Mouse (Mus musculus): ENCODE data around the gene Xntrpc. TPM values are rescaled to one million over a fixed set of nuclear protein-coding genes. Genes with fewer than 3 reads are reported as not detected.

Gene Xntrpc
- total RNA-seq, 2 experiments from 2014 or later: 1.2 TPM

DNA sequence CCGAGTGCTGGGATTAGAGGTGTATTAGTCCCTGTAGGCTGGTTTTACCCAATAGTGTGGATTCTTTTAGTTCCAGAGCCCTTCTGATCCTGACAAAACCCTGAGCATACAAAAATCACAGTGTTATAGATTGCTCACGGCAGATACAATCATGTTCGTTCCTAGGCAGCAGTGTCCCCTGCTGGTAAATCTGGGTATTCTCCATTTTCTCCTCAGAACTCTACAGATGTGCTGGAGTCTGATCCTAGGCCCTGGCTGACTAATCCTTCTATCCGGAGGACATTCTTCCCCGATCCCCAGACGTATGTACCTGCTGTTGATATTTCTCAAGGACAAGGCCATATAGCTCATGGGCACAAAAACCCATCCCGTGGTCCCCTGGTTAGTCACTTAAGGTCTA is 13.0 kb downstream of the Xntrpc start:
- intact Hi-C loops (cut with DNase I): loop anchor here (5.0 kb wide), 2 partner anchors 81 to 426 kb away; no protein-coding TSS in a partner anchor
- DNase-seq (ENCODE audit: low spot score in 2 of 2): peak in 1 of 2 experiments; percentile 30

DNA sequence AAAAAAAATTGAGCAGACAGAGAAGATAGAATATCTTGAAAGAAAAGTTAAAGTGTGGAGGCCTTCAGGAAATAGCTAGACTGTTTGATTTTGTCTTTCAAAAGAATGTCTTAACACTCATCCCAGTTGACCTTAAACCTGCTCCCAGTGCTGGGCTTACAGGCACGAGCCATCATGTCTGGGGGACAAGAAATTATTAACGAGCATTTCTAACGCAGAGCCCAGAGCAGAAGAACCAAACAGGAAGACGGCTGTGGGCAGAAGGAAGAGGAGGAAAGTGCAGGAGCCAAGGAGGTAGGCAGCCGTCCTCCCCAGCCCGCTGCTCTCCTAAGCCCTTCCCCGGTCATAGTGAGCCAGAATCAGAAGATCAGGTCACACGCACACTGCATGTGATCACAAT is 14.8 kb downstream of the Xntrpc start:
- intact Hi-C loops (cut with DNase I): loop anchor here (5.0 kb wide), 1 partner anchor 163 kb away; no protein-coding TSS in a partner anchor
- DNase-seq (ENCODE audit: low spot score in 2 of 2): no peak

DNA sequence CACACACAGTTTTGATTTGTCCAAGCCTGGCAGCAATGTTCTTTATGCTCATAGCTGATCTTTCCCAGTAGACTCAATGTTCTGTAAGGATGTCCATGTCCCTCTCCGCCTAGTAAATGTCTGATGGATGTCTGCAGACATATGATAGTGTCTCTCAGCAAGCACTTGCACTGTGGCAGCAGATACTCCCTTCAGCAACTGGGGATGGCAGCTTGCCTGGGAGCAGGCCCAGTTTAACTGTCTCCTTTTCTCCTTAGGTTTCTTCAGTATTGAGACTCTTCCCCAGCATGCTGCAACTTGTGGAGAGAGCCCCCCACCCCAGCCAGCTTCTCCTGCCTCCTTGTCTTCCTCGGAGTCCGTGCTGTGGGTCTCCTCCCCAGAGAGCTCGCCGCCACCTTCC is 16.3 kb downstream of the Xntrpc start:
- intact Hi-C loops (cut with DNase I): loop anchor here (5.0 kb wide), 1 partner anchor 164 kb away; no protein-coding TSS in a partner anchor
- DNase-seq (ENCODE audit: low spot score in 2 of 2): no peak

DNA sequence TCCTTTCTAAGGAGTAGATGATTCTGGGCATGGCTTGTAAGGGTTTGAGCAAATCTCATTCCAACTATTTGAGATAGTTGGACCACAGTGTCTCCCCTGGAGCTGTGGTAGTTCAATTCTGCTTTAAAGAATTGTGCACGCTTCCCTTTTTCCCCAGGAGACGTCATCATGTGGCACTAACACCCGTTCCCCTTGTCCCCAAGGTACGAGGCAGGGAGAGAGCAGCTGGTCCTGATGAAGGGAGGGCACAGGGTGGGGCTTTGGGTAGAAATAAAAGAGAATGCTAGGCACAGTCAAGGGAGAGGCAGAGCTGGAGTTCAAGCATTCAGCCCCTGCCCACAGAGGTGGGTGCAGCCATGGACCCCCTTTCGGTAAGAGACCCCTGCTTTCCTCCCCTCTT is 17.3 kb downstream of the Xntrpc start, which contains the start of gene Trpc2:
TSS of gene Trpc2 (plus strand) at position 301 of the 400 bp plus-strand sequence.
- DNase-seq (ENCODE audit: low spot score in 2 of 2): no peak
- intact Hi-C loops (cut with DNase I): loop anchor here (5.0 kb wide), 1 partner anchor 166 kb away; no protein-coding TSS in a partner anchor

DNA sequence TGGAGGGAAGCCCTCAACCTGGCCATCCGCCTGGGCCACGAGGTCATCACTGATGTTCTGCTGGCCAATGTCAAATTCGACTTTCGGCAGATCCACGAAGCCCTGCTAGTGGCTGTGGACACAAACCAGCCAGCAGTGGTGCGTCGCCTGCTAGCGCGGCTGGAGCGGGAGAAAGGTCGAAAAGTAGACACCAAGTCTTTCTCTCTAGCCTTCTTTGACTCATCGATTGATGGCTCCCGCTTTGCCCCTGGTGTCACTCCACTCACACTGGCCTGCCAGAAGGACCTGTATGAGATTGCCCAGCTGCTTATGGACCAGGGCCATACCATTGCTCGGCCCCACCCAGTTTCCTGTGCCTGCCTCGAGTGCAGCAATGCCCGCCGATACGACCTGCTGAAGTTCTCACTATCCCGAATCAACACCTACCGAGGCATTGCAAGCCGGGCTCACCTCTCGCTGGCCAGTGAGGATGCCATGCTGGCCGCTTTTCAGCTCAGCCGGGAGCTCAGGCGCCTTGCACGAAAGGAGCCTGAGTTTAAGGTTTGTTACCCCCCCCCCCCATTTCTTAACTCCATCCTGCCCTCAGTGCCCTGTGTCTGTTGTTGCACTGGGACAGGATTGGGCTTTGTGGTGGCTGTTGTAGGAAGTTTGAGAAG is 18.7 kb downstream of the Xntrpc start:
- DNase-seq (ENCODE audit: low spot score in 2 of 2): no peak
- intact Hi-C loops (cut with DNase I): loop anchor here (5.0 kb wide), 1 partner anchor 167 kb away; no protein-coding TSS in a partner anchor

DNA sequence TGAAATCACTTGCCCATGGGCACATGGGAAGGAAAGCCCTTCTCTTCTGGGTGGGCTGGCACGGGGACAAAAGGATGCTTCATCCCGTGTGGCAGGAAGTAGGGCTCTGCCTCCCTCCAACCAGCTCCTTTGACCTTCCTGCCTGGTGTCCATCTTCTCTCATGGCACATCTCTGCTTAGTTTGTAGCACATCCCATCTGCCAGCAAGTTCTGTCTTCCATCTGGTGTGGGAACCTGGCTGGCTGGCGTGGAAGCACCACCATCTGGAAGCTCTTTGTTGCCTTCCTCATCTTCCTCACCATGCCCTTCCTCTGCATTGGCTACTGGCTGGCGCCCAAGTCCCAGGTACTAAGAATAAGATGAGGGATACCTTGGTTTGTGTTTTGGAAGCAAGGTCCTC is 21.8 kb downstream of the Xntrpc start:
- peak; percentile 12 to 32 for DNase-seq (ENCODE audit: low spot score in 2 of 2)
- intact Hi-C loops (cut with DNase I): no loop called here

DNA sequence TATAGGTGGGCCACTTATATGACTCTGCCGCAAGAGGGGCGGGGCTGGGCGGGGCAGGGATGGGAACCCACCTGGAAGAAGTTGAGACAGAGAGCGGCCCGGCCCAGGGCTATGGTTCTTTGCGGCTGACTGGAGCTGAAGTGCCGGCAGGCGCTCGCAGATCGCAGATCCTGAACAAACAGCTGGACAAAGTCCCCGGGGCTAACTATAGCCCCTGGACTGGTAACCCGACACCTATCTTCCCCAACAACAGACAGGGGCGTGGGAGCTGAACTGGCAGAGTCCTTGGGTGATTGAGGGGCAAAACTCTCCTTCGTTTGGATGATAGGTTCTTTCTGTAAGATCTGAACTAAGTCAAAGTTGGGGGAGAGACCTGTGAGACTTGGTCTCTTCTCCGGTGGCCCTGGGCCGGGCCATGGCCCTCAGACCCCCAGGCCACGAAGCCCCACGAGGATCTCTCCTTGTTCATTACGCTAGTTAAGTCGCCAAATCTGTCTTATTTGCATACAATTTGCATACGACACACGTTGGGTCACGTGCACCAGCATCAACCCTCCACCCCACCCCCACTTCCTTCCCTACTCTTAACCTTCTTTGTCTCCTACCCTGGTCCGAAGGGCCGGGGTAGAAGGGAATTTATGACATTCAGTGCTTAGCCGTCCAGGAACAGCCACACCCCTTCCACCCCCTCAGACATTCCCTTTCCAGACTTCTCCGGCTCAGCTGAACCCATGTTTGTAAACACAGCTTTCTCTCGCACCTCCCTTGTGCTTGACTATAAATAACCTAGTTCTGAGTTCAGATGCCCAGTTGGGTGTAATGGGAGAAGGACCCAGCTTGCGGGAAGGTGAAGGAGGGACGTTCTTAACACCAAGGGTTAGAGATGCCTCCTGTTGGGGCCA is 34.5 kb downstream of the Xntrpc start:
- no peak for DNase-seq (ENCODE audit: low spot score in 2 of 2)
- intact Hi-C loops (cut with DNase I): no loop called here

DNA sequence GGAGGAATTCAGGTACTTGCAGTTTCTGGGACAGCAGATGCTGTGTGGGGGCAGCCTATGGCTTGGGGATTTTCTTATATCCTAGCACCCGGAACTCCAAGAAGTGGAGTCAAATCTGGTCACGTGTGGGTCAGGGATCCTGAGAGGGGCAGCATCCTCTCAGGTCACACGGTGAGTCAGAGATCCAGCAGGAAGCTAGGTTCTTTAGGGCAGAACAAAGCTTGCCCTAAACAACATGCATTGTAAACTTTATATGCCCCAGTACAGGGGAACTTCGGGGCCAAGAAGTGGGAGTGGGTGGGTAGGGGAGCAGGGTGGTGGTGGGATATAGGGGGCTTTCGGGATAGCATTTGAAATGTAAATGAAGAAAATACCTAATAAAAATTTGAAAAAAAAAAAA is 35.4 kb downstream of the Xntrpc start:
- intact Hi-C loops (cut with DNase I): no loop called here

DNA sequence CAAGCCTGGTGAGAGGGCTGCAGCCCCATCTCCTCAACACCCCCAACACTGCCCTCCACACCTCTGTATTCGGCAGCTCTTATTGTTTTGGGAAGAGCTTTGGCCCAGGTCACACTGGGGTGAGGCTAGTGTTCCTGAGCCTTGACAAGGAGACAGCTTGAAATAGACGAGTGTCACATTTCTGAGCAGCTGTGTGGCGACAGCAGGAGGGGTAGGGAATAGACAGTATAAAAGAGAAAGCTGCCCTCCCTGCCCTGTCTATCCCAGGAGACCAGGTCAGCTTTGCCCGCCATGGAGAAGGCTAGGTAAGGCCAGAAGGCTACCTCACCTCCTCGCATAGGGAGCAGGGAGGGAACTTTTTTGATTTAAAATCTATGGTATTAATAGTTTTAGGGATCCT is 36.0 kb downstream of the Xntrpc start, which contains the start of gene Art1:
TSS of gene Art1 (plus strand) at position 257 of the 400 bp plus-strand sequence.
- DNase-seq (ENCODE audit: low spot score in 2 of 2): no peak

More for the DNA sequence above, 35.4 kb downstream of the Xntrpc start:
- no peak for DNase-seq (ENCODE audit: low spot score in 2 of 2)

DNA sequence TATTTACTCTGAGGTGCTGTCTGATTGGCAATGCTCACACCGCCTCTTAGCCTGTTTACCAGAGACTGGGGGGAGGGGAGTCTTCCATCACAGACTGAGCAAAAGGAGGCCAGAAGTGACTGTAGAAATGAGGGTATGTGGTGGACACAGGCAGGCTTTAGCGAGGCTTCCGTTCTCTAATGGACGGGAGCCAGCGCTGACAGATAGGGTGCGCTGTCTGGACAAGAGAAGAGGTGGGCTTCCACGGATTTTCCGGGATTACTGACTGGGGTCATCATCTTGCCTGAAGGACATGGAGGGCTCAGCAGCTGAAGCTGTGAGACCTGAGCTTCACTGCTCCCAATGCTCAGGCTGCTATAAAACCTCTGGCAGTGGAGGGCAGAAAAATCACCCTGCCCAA is 36.7 kb downstream of the Xntrpc start:
- intact Hi-C loops (cut with DNase I): no loop called here

More for the DNA sequence above, 36.0 kb downstream of the Xntrpc start, which contains the start of gene Art1:
- intact Hi-C loops (cut with DNase I): no loop called here

DNA sequence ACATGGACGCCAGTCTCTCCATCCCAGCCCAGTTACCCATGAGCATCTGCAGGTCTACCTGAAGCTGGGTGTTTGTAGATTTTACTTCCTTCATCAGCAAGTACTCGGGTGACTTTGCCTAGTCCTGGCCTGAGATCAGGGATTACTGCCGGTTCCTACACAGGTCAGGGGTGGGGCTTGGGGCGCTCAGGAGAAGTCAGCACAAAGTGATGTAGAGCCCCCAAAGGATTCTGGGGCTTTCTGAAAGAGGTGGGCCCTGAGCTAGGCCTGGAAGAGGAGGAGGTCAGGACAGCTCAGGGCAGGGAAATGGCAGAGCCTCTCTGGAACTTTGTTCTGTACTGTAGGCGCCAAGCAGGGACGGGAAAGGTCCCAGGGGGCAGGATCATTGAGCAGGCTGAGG is 37.2 kb downstream of the Xntrpc start:
- no peak for DNase-seq (ENCODE audit: low spot score in 2 of 2)
- intact Hi-C loops (cut with DNase I): no loop called here

More for the DNA sequence above, 36.7 kb downstream of the Xntrpc start:
- no peak for DNase-seq (ENCODE audit: low spot score in 2 of 2)

DNA sequence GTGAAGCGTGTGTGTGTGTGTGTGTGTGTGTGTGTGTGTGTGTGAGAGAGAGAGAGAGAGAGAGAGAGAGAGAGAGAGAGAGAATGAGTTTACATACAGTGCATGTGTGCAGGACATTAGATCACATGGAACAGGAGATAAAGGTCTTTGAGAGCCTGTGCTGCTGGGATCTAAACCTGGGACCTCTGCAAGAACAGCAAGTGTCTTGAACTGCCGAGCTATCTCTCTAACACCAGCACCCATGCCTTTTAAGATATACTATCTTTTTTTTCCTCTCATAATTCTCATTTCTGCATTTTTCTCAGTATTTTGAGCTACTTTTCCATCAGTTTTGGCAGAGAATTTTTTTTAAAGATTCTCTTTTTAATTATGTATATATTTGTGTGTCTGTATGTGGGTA is 38.0 kb downstream of the Xntrpc start:
- DNase-seq (ENCODE audit: low spot score in 2 of 2): no peak
- intact Hi-C loops (cut with DNase I): no loop called here

DNA sequence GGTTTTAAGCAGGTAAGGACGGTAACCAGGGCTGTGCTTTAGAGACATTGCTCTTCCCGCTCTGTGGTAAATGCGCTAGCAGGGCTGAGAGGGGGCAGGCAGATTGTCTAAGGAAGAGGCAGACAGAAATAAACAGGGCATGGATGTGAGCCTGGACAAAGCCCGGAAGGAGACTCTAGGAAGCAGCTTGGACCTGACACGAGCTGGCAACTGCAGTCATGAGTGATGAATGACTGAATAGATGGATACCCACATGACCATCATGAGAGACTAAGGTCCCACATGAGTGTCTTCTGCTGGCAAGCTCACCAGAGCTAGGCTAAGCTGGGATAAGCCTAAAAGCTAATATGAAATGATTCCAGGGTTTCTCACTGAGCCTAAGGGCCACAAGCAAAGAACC is 38.6 kb downstream of the Xntrpc start:
- intact Hi-C loops (cut with DNase I): no loop called here
- no peak for DNase-seq (ENCODE audit: low spot score in 2 of 2)

DNA sequence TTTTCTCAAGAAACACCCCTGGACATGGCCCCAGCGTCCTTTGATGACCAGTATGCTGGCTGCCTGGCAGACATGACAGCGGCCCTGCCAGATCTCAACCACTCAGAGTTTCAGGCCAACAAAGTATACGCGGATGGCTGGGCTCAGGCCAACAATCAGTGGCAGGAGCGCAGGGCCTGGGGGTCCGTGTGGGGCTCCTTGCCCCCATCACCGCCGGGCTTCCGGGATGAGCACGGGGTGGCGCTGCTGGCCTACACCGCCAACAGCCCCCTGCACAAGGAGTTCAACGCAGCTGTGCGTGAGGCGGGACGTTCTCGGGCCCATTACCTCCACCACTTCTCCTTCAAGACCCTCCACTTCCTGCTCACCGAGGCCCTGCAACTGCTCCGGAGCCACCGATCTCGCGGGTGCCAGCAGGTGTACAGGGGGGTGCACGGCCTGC is 41.2 kb downstream of the Xntrpc start:
- no peak for DNase-seq (ENCODE audit: low spot score in 2 of 2)
- intact Hi-C loops (cut with DNase I): no loop called here

DNA sequence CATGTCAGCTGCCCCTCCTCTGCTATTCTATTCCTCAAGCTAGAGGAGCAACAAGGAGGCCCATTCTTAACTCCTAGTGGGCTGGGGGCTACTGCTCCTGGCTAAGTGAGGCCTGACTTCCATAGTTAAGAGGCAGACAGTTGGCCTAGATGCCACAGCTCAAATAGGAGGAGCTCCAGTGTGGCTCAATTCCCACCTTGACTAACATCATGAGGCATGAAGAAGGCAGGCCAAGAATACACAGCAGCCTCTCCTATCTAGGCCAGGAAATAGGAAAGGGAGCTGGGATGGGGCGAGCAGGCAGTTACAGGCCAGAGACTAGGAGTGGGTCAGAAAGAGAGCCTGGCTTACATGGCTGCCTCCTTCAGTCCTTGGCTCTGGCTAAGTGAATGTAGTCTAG is 42.7 kb downstream of the Xntrpc start:
- intact Hi-C loops (cut with DNase I): no loop called here
- no peak for DNase-seq (ENCODE audit: low spot score in 2 of 2)

DNA sequence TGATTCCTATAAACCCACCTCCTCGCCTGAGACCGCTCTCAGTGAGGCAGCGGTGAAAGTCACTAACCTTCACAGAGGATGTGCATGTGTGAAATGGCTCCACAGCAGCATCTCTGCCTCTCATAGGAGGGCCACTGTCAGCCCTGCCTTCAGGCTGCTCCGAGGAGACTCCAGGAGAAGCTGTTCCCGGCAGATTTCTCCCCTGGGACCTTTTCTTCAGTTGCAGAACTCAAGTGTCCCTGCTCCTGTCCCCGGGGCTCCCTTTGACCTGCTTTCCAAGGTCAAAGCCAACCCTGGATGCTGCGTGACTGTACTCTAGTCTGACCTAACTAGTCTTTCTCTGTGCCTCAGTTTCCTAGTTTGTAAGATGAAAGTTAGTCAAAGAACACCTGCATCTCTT is 43.7 kb downstream of the Xntrpc start, which contains the start of gene Art5:
TSS of gene Art5 (minus strand) at position 319 of the 400 bp plus-strand sequence.
- intact Hi-C loops (cut with DNase I): no loop called here
- DNase-seq (ENCODE audit: low spot score in 2 of 2): no peak

DNA sequence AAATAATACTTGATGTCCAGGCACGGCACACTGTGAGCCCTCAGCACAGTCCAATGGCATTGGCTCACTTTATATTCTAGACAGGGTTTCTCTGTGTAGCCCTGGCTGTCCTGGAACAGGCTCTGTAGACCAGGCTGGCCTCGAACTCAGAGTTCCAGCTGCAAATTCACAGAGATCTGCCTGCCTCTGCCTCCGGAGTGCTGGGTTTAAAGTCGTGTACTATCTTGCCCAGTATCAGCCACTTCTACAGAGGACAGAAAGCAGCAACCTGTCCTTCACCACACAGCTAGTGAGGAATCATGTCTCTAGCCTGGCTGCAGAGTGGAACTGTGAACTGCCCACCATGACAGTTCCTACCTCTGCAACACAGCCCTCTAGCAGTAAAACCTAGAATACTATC is 44.2 kb downstream of the Xntrpc start:
- intact Hi-C loops (cut with DNase I): no loop called here
- DNase-seq (ENCODE audit: low spot score in 2 of 2): no peak

DNA sequence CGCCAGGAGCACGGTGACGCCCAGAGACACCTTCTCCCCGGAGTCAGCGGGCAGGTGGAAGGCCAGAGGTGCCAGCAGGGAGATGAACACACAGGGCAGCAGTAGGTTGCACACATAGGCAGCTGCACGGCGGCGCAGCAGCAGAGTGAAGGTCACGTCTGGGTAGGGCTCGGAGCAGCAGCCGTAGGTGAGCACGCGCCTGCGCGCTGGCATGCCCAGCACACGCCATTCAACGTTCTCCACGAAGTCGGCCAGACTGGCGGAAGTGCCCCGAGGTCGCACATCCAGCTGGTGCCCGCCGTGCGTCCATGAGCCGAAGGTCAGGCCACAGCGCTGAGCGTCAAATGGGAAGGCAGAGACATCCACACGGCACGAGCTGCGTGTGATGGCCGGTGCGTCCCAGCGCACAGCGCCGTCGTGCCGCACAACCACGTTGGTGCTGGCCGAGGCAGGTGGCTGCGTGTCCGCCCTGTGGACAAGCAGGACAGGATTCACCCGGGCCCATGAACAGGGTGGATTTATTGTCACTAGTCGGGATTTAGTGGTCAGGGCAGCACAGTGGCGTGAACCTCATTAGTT is 47.7 kb downstream of the Xntrpc start:
- intact Hi-C loops (cut with DNase I): no loop called here
- DNase-seq (ENCODE audit: low spot score in 2 of 2): no peak

DNA sequence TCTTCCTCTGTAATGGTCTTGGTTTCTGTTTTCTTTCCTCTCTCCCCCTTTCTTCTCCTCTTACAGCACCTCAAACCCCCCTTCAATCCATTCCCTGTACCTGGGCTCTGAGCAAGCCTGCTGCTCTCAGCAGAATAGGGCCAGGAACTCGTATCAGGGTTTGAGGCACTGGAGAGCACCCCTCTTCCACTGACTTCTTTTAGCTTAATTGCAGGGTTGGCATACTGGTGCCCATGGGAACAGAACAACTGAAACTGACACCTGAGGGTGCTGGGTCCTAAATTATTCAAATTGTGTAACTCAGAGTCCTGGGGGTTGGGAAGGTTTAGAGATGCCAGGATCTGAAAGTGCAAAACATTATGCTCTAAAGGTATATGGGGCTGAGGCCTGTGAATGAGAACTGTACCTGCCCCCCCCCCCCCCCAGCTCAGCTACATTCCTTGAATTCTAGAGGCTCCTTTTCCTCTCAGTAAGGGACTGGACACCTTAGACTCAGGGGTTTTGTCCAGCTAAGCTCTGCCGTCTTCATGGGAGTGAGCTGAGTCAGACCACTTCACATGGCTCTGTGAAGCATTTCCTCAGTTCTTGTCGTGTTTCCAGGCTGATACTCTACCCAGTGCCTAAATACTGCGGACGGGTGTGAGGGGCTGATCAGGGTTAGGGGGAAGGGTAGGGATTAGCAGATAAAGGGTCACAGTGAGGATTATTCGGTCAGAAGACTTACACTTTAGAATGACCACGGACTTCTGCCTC is 51.2 kb downstream of the Xntrpc start, which contains the start of gene Chrna10:
TSS of gene Chrna10 (minus strand) at position 250 of the 753 bp plus-strand sequence.
- intact Hi-C loops (cut with DNase I): no loop called here
- no peak for DNase-seq (ENCODE audit: low spot score in 2 of 2)

Data from left cerebral cortex, postnatal 36 days (tissue).